In genomic region chr4:141304223-141304611, GRCm38 (mm10) we compare ENCODE assay signal across 10 mouse cellular contexts. TPM values are rescaled to one million over a fixed set of nuclear protein-coding genes. Genes with fewer than 3 reads are reported as not detected.
DNase-seq lines count a peak whose midpoint lies in the region; ATAC-seq and TF ChIP-seq lines count a peak whose summit lies in the region.
"Had no signal": no experiment of that assay in that cellular context is flagged by ENCODE, and none has a peak within 500 bp of the region (broad histone marks: within the 10 kb centered on the region; RNA-seq: fewer than 3 reads in every experiment).

No protein-coding gene starts in this region.

- WGBS in hindbrain, embryonic 13.5 days: 73% methylated on average over 4 of the region's 4 CpGs
- WGBS in hindbrain, embryonic 12.5 days: 90% methylated on average over 4 of the region's 4 CpGs
- 75% methylated on average over 4 of the region's 4 CpGs for WGBS in midbrain, embryonic 12.5 days
- WGBS in midbrain, embryonic 13.5 days: 86% methylated on average over 4 of the region's 4 CpGs
- 56% methylated on average over 4 of the region's 4 CpGs for WGBS in stomach, postnatal 0 days

- peaks cover 54% of the 10 kb centered on the region for H3K27me3 ChIP-seq in hindbrain, embryonic 13.5 days
- H3K27me3 ChIP-seq in hindbrain, embryonic 12.5 days: peaks cover 56% of the 10 kb centered on the region
- peaks cover 65% of the 10 kb centered on the region for H3K27me3 ChIP-seq in midbrain, embryonic 12.5 days
- H3K27me3 ChIP-seq in midbrain, embryonic 13.5 days: peaks cover 43% of the 10 kb centered on the region
- no peaks in the 10 kb centered on the region for H3K27me3 ChIP-seq in stomach, postnatal 0 days (ENCODE audit: control insufficient read depth, insufficient read depth, low read length)

- TF ChIP-seq POLR2A in embryonic fibroblast, embryonic 13.5 days (IDR thresholded peaks at IDR 0.05; ENCODE audit: low read depth, low read length): no peak

- TF ChIP-seq EP300 in stomach, postnatal 0 days (optimal IDR thresholded peaks at IDR 0.05): no peak

- H3K9me3 ChIP-seq in hindbrain, embryonic 13.5 days: no peaks in the 10 kb centered on the region
- H3K9me3 ChIP-seq in hindbrain, embryonic 12.5 days (replicated peaks): no peaks in the 10 kb centered on the region
- H3K9me3 ChIP-seq in midbrain, embryonic 12.5 days: no peaks in the 10 kb centered on the region
- H3K9me3 ChIP-seq in midbrain, embryonic 13.5 days: no peaks in the 10 kb centered on the region
- H3K9me3 ChIP-seq in stomach, postnatal 0 days (ENCODE audit: control insufficient read depth, low read length): no peaks in the 10 kb centered on the region

- no peaks in the 10 kb centered on the region for H3K36me3 ChIP-seq in hindbrain, embryonic 13.5 days
- H3K36me3 ChIP-seq in hindbrain, embryonic 12.5 days: no peaks in the 10 kb centered on the region
- H3K36me3 ChIP-seq in midbrain, embryonic 12.5 days: peaks cover 8% of the 10 kb centered on the region; the same call in 1 of the 2 replicates
- H3K36me3 ChIP-seq in midbrain, embryonic 13.5 days: peaks cover 6% of the 10 kb centered on the region
- no peaks in the 10 kb centered on the region; the same call in 1 of the 2 replicates for H3K36me3 ChIP-seq in stomach, postnatal 0 days (ENCODE audit: control insufficient read depth, insufficient read depth, low read length)

- no peak for DNase-seq in stomach, postnatal 0 days (ENCODE audit: low spot score)
- no peak for DNase-seq in spleen, postnatal 4 days (ENCODE audit: low spot score in 2 of 2)
- DNase-seq: adrenal gland, adult 2 months; cerebellum, adult 11 months; heart, postnatal 4 days had no signal

- no peak overlapping the region for H3K4me3 ChIP-seq in hindbrain, embryonic 13.5 days
- H3K4me3 ChIP-seq in hindbrain, embryonic 12.5 days: no peak overlapping the region
- H3K4me3 ChIP-seq in midbrain, embryonic 12.5 days: no peak overlapping the region
- H3K4me3 ChIP-seq in midbrain, embryonic 13.5 days (replicated peaks): no peak overlapping the region
- H3K4me3 ChIP-seq in embryonic fibroblast, embryonic 13.5 days (ENCODE audit: insufficient read depth, low read length): peak overlapping the region; percentile 92
- peak overlapping the region; percentile 81; the same call in 1 of the 2 replicates for H3K4me3 ChIP-seq in stomach, postnatal 0 days (ENCODE audit: low read depth, low read length)

- ATAC-seq in hindbrain, embryonic 13.5 days (ENCODE audit: low FRiP score): no peak
- ATAC-seq in hindbrain, embryonic 12.5 days (ENCODE audit: low FRiP score): no peak
- no peak for ATAC-seq in midbrain, embryonic 12.5 days (ENCODE audit: low FRiP score, low read depth)
- ATAC-seq in midbrain, embryonic 13.5 days: no peak
- ATAC-seq in stomach, postnatal 0 days (ENCODE audit: low FRiP score, low TSS enrichment): no peak

- peaks cover 42% of the 10 kb centered on the region for H3K4me1 ChIP-seq in hindbrain, embryonic 13.5 days (replicated peaks)
- peaks cover 46% of the 10 kb centered on the region for H3K4me1 ChIP-seq in hindbrain, embryonic 12.5 days
- H3K4me1 ChIP-seq in midbrain, embryonic 12.5 days: peaks cover 32% of the 10 kb centered on the region
- peaks cover 51% of the 10 kb centered on the region for H3K4me1 ChIP-seq in midbrain, embryonic 13.5 days (replicated peaks)
- peaks cover 14% of the 10 kb centered on the region for H3K4me1 ChIP-seq in embryonic fibroblast, embryonic 13.5 days (ENCODE audit: control insufficient read depth, insufficient read depth, low read length)
- H3K4me1 ChIP-seq in stomach, postnatal 0 days (replicated peaks; ENCODE audit: control insufficient read depth, insufficient read depth): no peaks in the 10 kb centered on the region

- no peak overlapping the region for H3K27ac ChIP-seq in hindbrain, embryonic 13.5 days
- H3K27ac ChIP-seq in hindbrain, embryonic 12.5 days: no peak overlapping the region
- no peak overlapping the region for H3K27ac ChIP-seq in midbrain, embryonic 12.5 days (replicated peaks)
- no peak overlapping the region for H3K27ac ChIP-seq in midbrain, embryonic 13.5 days
- no peak overlapping the region for H3K27ac ChIP-seq in embryonic fibroblast, embryonic 13.5 days (ENCODE audit: insufficient read depth, low read length)
- no peak overlapping the region for H3K27ac ChIP-seq in stomach, postnatal 0 days (replicated peaks)

- TF ChIP-seq CTCF in embryonic fibroblast, embryonic 13.5 days (IDR thresholded peaks at IDR 0.05; ENCODE audit: borderline replicate concordance, insufficient read depth, low read length): no peak
- TF ChIP-seq CTCF in stomach, postnatal 0 days (IDR thresholded peaks at IDR 0.05; ENCODE audit: low read depth): no peak

- H3K9ac ChIP-seq in hindbrain, embryonic 13.5 days: no peak overlapping the region
- no peak overlapping the region for H3K9ac ChIP-seq in hindbrain, embryonic 12.5 days
- H3K9ac ChIP-seq in midbrain, embryonic 12.5 days (replicated peaks): no peak overlapping the region
- H3K9ac ChIP-seq in midbrain, embryonic 13.5 days (replicated peaks): no peak overlapping the region
- H3K9ac ChIP-seq in stomach, postnatal 0 days (ENCODE audit: low read length): no peak overlapping the region

- 0 out of 2 replicates have a peak overlapping the region, but pooled peaks have one; percentile 25 for H3K4me2 ChIP-seq in hindbrain, embryonic 13.5 days
- no peak overlapping the region for H3K4me2 ChIP-seq in hindbrain, embryonic 12.5 days (replicated peaks)
- peak overlapping the region; percentile 95; the same call in 1 of the 2 replicates for H3K4me2 ChIP-seq in midbrain, embryonic 12.5 days (replicated peaks)
- no peak overlapping the region for H3K4me2 ChIP-seq in midbrain, embryonic 13.5 days (replicated peaks)
- H3K4me2 ChIP-seq in stomach, postnatal 0 days (replicated peaks; ENCODE audit: low read depth): peak overlapping the region; percentile 87

RNA-seq across cellular contexts. Expression of gene Epha2, which starts 3.2 kb away (rescaled TPM):
- polyA plus RNA-seq in hindbrain, embryonic 13.5 days (2015; fragmentation: Nextera tagmentation; extraction: Ambion mirVana): 1.5 and 1.8 TPM in 2 replicates
- 2.7 and 3.2 TPM in 2 replicates for polyA plus RNA-seq in hindbrain, embryonic 12.5 days (2016; fragmentation: Nextera tagmentation; extraction: Ambion mirVana)
- 6.5 and 7.8 TPM in 2 replicates for polyA plus RNA-seq in midbrain, embryonic 12.5 days (2016; fragmentation: Nextera tagmentation; extraction: Ambion mirVana)
- 3.5 and 4.7 TPM in 2 replicates for polyA plus RNA-seq in midbrain, embryonic 13.5 days (2015; fragmentation: Nextera tagmentation; extraction: Ambion mirVana)
- polyA plus RNA-seq in embryonic fibroblast, embryonic 13.5 days (2011; ENCODE audit: insufficient read length, low read depth, missing spikeins): 16.7 and 28.6 TPM in 2 replicates
- 3.9 and 4.9 TPM in 2 replicates for polyA plus RNA-seq in stomach, postnatal 0 days (2015; fragmentation: Nextera tagmentation; extraction: Ambion mirVana)

Comparison
In these comparisons a context has a peak if more than half of its experiments do, and no peak if none do; other contexts are left out.
1. H3K4me2 ChIP-seq: peak in hindbrain, embryonic 13.5 days (single experiment), midbrain, embryonic 12.5 days (single experiment) and stomach, postnatal 0 days (single experiment); none in hindbrain, embryonic 12.5 days (single experiment) and midbrain, embryonic 13.5 days (single experiment).
2. H3K4me3 ChIP-seq: peak in embryonic fibroblast, embryonic 13.5 days (single experiment) and stomach, postnatal 0 days (single experiment); none in hindbrain, embryonic 13.5 days (single experiment), hindbrain, embryonic 12.5 days (single experiment), midbrain, embryonic 12.5 days (single experiment) and midbrain, embryonic 13.5 days (single experiment).